Mouse (Mus musculus) layer of hippocampus, adult 2 months (tissue): ENCODE data around the gene 2510009E07Rik. TPM values are rescaled to one million over a fixed set of nuclear protein-coding genes. Genes with fewer than 3 reads are reported as not detected.

Experiments used
- DNase-seq, 2 experiments: peaks; one replicate each; pipeline ENCODE4 v3.0.0; 2022; ENCODE audit warnings: low spot score in 2 of 2
- H3K27ac ChIP-seq: fragments of 200-600 bp; 2 replicates; pipeline ENCODE4 v1.8.1; 2022
- H3K4me3 ChIP-seq: fragments of 200-600 bp; 2 replicates; pipeline ENCODE4 v1.8.1; 2022; ENCODE audit warnings: mild to moderate bottlenecking
- CTCF ChIP-seq: fragments of 200-600 bp; conservative IDR thresholded peaks from 2 replicates; pipeline ENCODE4 v1.8.1; 2022; ENCODE audit warnings: antibody characterized with exemption, mild to moderate bottlenecking, moderate library complexity
- total RNA-seq, 2 experiments: library from RNA; stranded (reverse); gene quantifications; 2 replicates each; pipeline ENCODE4 v1.2.3; 2021

2510009E07Rik gene
- total RNA-seq, 2 experiments from 2014 or later: 38.4 to 40.3 TPM

DNA sequence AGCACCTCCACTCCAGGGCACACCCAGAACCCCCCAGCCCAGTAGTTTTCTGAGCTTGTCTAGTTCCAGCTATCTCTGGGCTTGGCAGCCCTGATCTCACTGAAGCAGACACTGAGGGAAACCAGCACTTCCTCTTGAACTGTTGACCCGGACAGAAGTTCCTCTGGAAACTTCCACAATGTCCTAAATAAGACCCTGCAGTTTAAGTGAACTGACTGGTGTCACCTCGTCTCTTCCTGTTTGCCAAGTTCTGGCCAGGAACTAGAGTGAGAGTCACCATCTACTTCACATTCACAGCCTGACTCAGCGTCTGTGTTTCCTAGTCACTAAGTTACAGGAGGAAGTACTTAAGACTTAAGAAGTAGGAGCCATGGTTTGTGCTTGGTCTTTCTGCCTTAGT, 52.5 kb downstream of the 2510009E07Rik start:
- Histone ChIP-seq H3K27ac (peak overlapping the region; percentile 80; the same call in 1 of the 2 replicates), H3K4me3 (no peak overlapping the region)
- DNase-seq: no peak
- no peak for TF ChIP-seq CTCF

GRCm38 (mm10) chr16:21640766-21641499, 53.5 kb downstream of the 2510009E07Rik start:
- H3K27ac ChIP-seq: peak overlapping the region; percentile 65

GRCm38 (mm10) chr16:21637201-21637819, 57.2 kb downstream of the 2510009E07Rik start:
- no peak for DNase-seq
- no peak overlapping the region for H3K4me3 ChIP-seq
- H3K27ac ChIP-seq: 0 out of 2 replicates have a peak overlapping the region, but pooled peaks have one; percentile 14
- TF ChIP-seq CTCF: no peak

More at GRCm38 (mm10) chr16:21640766-21641499, 53.5 kb downstream of the 2510009E07Rik start:
- H3K4me3 ChIP-seq: no peak overlapping the region
- DNase-seq: no peak
- TF ChIP-seq CTCF: peak; percentile 25; the same call in 1 of the 2 replicates

- TF ChIP-seq CTCF: no peak
- DNase-seq: no peak
- no peak overlapping the region for H3K4me3 ChIP-seq
- H3K27ac ChIP-seq: 0 out of 2 replicates have a peak overlapping the region, but pooled peaks have one; percentile 43
These were observed 58.2 kb downstream of the 2510009E07Rik start for GRCm38 (mm10) chr16:21636156-21636853.

GRCm38 (mm10) chr16:21634460-21634859, 60.0 kb downstream of the 2510009E07Rik start:
- no peak for TF ChIP-seq CTCF
- DNase-seq: no peak
- H3K27ac ChIP-seq: no peak overlapping the region
- H3K4me3 ChIP-seq: no peak overlapping the region

- no peak overlapping the region for H3K4me3 ChIP-seq
- no peak overlapping the region for H3K27ac ChIP-seq
- DNase-seq: no peak
- no peak for TF ChIP-seq CTCF
These were observed 62.6 kb downstream of the 2510009E07Rik start for GRCm38 (mm10) chr16:21631815-21632222.

GRCm38 (mm10) chr16:21630614-21631013, 63.9 kb downstream of the 2510009E07Rik start:
- no peak for DNase-seq
- TF ChIP-seq CTCF: no peak

GRCm38 (mm10) chr16:21628061-21628591, 66.3 kb downstream of the 2510009E07Rik start:
- H3K4me3 ChIP-seq: no peak overlapping the region
- peak overlapping the region; percentile 28; the same call in 1 of the 2 replicates for H3K27ac ChIP-seq
- DNase-seq: peak in 1 of 2 experiments; percentile 18
- no peak for TF ChIP-seq CTCF

More at GRCm38 (mm10) chr16:21630614-21631013, 63.9 kb downstream of the 2510009E07Rik start:
- Histone ChIP-seq H3K27ac (no peak overlapping the region), H3K4me3 (no peak overlapping the region)

DNA sequence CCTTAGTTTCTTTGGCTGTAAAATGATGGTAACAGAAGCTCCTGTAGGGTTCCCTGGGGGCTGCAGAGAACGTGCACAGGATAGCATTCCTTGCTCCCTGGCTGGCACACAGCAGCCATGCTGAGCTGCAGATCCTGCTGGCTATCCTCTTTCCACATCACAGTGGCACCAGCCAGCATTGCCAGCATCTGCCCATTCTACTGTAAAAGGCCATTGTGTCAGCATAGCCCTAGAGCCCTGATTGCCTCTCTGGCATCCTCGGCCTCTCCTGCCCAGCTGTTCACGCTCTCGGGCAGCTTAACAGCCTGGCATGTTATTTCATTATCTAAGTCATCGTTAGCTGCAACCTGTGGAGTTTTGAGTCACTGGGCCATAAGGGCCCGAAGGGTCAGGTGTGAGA, 67.2 kb downstream of the 2510009E07Rik start:
- H3K27ac ChIP-seq: no peak overlapping the region; the same call in 1 of the 2 replicates
- TF ChIP-seq CTCF: no peak
- DNase-seq: peak in 1 of 2 experiments; percentile 12
- H3K4me3 ChIP-seq: no peak overlapping the region

DNA sequence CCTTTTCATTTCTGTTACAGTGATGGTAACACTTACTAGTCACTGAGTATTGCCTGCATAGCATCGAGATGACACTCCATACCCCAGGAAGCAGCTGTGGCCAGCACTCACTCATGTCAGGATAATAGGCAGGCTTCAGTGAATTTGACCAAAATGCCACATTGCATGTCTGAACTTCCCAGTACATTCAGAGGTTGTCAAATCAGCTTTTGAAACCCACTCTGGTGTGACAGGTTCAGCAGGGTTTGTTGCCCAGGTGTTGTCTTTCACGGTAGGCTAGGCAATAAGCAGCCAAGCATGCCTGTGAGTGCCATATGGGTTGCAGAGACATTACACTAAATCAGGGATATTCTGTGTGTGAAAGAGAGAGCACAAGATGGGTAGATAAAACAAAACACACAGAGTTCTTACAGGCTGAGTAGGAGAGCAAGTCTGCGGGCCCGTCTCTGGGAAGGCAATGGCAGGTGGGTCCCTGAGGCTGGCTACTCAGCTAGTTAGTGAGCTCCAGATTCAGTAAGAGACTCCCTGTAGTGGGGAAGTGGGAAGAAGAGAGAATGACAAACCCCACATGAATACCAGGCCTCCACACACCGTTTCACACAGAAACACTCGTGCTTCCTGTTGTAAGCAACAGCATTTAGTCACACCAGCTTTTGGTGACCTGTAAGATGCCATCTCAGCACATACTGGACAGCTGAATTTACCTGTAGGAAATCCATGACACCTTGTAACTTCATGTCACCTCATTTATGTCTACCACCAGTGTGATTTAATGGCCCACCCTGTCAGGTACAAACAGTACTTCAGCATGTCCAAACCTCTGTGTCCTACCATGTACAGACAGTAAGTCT, 68.5 kb downstream of the 2510009E07Rik start:
- DNase-seq: no peak
- H3K4me3 ChIP-seq: no peak overlapping the region
- no peak for TF ChIP-seq CTCF
- H3K27ac ChIP-seq: peak overlapping the region; percentile 32; the same call in 1 of the 2 replicates

DNA sequence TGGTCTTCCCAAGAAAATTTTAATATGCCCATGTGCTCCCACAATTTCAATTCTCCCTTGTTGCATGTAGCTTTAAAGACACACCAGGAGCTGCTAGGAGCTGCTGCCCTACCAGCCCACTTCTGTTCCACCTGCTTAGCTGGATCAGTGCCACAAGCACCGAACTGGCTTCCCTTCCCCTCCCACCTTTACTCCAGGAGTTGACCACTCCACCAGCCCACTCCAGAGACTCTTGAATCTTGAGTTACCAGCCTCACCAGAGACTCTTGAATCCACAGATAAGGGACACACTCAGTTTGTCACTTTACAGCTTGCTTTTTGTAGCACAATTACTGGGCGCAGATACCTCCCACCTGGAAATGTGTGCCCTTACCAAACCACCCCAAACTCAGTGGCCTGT, 73.8 kb downstream of the 2510009E07Rik start:
- TF ChIP-seq CTCF: no peak
- H3K4me3 ChIP-seq: no peak overlapping the region
- no peak for DNase-seq

DNA sequence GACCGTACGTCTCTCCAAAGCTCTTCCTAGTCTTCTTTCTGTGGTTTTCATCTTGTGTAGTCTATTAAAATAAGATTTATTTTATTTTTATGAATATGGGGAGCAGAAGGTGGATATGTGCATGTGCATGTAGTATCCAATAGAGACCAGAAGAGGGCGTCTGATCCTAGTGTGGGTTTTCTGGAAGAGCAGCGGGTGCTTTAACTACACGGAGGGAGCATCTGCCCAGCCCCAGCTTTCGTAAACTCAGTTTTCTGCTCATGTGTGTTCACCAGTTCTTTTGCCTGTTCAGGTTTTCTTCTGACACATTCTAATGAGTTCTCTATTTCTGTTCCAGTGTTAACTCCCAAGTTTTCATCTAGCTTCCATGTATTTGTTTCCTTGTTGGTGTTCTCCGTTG, 78.7 kb downstream of the 2510009E07Rik start:
- peak in 1 of 2 experiments; percentile 55 for DNase-seq
- no peak overlapping the region for H3K4me3 ChIP-seq
- peak; percentile 89 for TF ChIP-seq CTCF

More for the DNA sequence above, 73.8 kb downstream of the 2510009E07Rik start:
- H3K27ac ChIP-seq: no peak overlapping the region

More for the DNA sequence above, 78.7 kb downstream of the 2510009E07Rik start:
- no peak overlapping the region for H3K27ac ChIP-seq
